Mouse (Mus musculus) heart, adult 2 months (tissue): Measurements from ENCODE around the gene Trem3. TPM values are rescaled to one million over a fixed set of nuclear protein-coding genes. Genes with fewer than 3 reads are reported as not detected.

Experiments used
- DNase-seq, 2 experiments: peaks; one replicate each; pipeline ENCODE4 v3.0.0; 2021
- H3K27ac ChIP-seq: fragments of 200-600 bp; 2 replicates; pipeline ENCODE4 v1.8.1; 2022
- H3K27me3 ChIP-seq: fragments of 200-500 bp; 2 replicates; pipeline ENCODE4 v1.6.1; 2012; ENCODE audit warnings: mild to moderate bottlenecking, low read length, inconsistent platforms, mixed read lengths; ENCODE audit not compliant: control insufficient read depth, insufficient read depth
- H3K36me3 ChIP-seq: fragments of 200-500 bp; 2 replicates; pipeline ENCODE4 v1.6.1; 2012; ENCODE audit warnings: low read length, inconsistent platforms; ENCODE audit not compliant: control insufficient read depth, insufficient read depth
- H3K4me1 ChIP-seq: fragments of 200-500 bp; 2 replicates; pipeline ENCODE4 v1.6.1; 2011; ENCODE audit warnings: low read length; ENCODE audit not compliant: control insufficient read depth, insufficient read depth
- H3K4me3 ChIP-seq: fragments of 200-600 bp; 2 replicates; pipeline ENCODE4 v1.8.1; 2022
- H3K79me2 ChIP-seq: fragments of 200-500 bp; replicated peaks from 2 replicates; pipeline ENCODE4 v1.6.1; 2012; ENCODE audit warnings: mild to moderate bottlenecking, inconsistent platforms, low read length, moderate library complexity, mixed read lengths; ENCODE audit not compliant: control insufficient read depth, insufficient read depth
- H3K9ac ChIP-seq: fragments of 200-500 bp; 2 replicates; pipeline ENCODE4 v1.6.1; 2012; ENCODE audit warnings: low read depth, mild to moderate bottlenecking, control low read depth, inconsistent platforms, low read length, mixed read lengths
- CTCF ChIP-seq: fragments of 200-600 bp; IDR thresholded peaks from 2 replicates; pipeline ENCODE4 v1.8.1; 2022; ENCODE audit warnings: antibody characterized with exemption, mild to moderate bottlenecking, moderate library complexity
- EP300 ChIP-seq: fragments of 200-500 bp; IDR thresholded peaks from 2 replicates; pipeline ENCODE4 v1.6.1; 2011; ENCODE audit warnings: low read depth, low read length, control low read depth; ENCODE audit not compliant: insufficient read depth
- POLR2A ChIP-seq: fragments of 200-500 bp; IDR thresholded peaks from 2 replicates; pipeline ENCODE4 v1.6.1; 2011; ENCODE audit warnings: mild to moderate bottlenecking, low read depth, low read length, control low read depth; ENCODE audit not compliant: insufficient read depth
- WGBS: fragments of 180-500 bp; shearing (Covaris S2); methylation state at CpG from one replicate; pipeline ENCODE4 v1.1.7; 2018; 5-methylcytosine and 5-hydroxymethylcytosine counted together
- intact Hi-C: fragments of 180-260 bp; cut with DNase I; formaldehyde crosslinking; loops from one replicate; pipeline ENCODE4 v1.15.1; 2025
- polyA plus RNA-seq: library from polyadenylated mRNA; depleted of rRNA; stranded (reverse); fragments of >200 nt; gene quantifications from 2 replicates; pipeline ENCODE4 v1.2.3, GENCODE M21; 2012
- total RNA-seq, 2 experiments: library from RNA; stranded (reverse); gene quantifications; 2 replicates each; pipeline ENCODE4 v1.2.3; 2021

Trem3 gene
- total and polyA plus RNA-seq, 3 experiments = 0.26 TPM; not detected in 2

- no peaks in the 10 kb centered on the region for H3K36me3 ChIP-seq
- H3K27ac ChIP-seq = no peak overlapping the region
- intact Hi-C loops = no loop called here
- no peaks in the 10 kb centered on the region for H3K4me1 ChIP-seq
- no peak overlapping the region for H3K9ac ChIP-seq
- TF ChIP-seq EP300 (no peak), POLR2A (no peak), CTCF (no peak)
- H3K27me3 ChIP-seq = no peaks in the 10 kb centered on the region
- DNase-seq = no peak
- whole genome bisulfite sequencing = 17% methylated on average over 3 of the region's 3 CpGs
- H3K79me2 ChIP-seq = no peaks in the 10 kb centered on the region
- H3K4me3 ChIP-seq = no peak overlapping the region
These were observed 34.1 kb downstream of the Trem3 start for GRCm38 (mm10) chr17:48281739-48282085.

GRCm38 (mm10) chr17:48286765-48287164 lies 39.2 kb downstream of the Trem3 start:
- Histone ChIP-seq H3K27me3 (no peaks in the 10 kb centered on the region), H3K27ac (no peak overlapping the region), H3K79me2 (no peaks in the 10 kb centered on the region), H3K4me1 (no peaks in the 10 kb centered on the region), H3K36me3 (no peaks in the 10 kb centered on the region), H3K9ac (no peak overlapping the region), H3K4me3 (no peak overlapping the region)
- intact Hi-C loops = no loop called here
- 36% methylated on average over 1 of the region's 1 CpGs for WGBS
- TF ChIP-seq EP300 (no peak), POLR2A (no peak), CTCF (peak; percentile 28)
- no peak for DNase-seq

GRCm38 (mm10) chr17:48287276-48287675 lies 39.7 kb downstream of the Trem3 start:
- Histone ChIP-seq H3K27ac (no peak overlapping the region), H3K4me3 (no peak overlapping the region), H3K27me3 (no peaks in the 10 kb centered on the region), H3K9ac (no peak overlapping the region), H3K4me1 (no peaks in the 10 kb centered on the region), H3K79me2 (no peaks in the 10 kb centered on the region), H3K36me3 (no peaks in the 10 kb centered on the region)
- WGBS = 57% methylated on average over 2 of the region's 2 CpGs
- TF ChIP-seq POLR2A (no peak), CTCF (peak; percentile 33)
- no peak for DNase-seq
- intact Hi-C loops = no loop called here

GRCm38 (mm10) chr17:48293500-48294194 lies 46.1 kb downstream of the Trem3 start:
- H3K9ac ChIP-seq = no peak overlapping the region
- DNase-seq = no peak
- no peaks in the 10 kb centered on the region for H3K36me3 ChIP-seq
- no peaks in the 10 kb centered on the region for H3K79me2 ChIP-seq
- H3K27ac ChIP-seq = no peak overlapping the region
- no peak overlapping the region for H3K4me3 ChIP-seq
- H3K27me3 ChIP-seq = no peaks in the 10 kb centered on the region
- H3K4me1 ChIP-seq = no peaks in the 10 kb centered on the region
- intact Hi-C loops = no loop called here
- TF ChIP-seq POLR2A (no peak), CTCF (no peak), EP300 (no peak)
- WGBS = 71% methylated on average over 5 of the region's 5 CpGs

GRCm38 (mm10) chr17:48299203-48299602 lies 51.6 kb downstream of the Trem3 start, which contains the start of gene Treml2:
TSS of gene Treml2 (plus strand) at chr17:48299498.
- no peak within 1 kb of the TSS for H3K27ac ChIP-seq

GRCm38 (mm10) chr17:48299756-48300155 lies 52.2 kb downstream of the Trem3 start:
- Histone ChIP-seq H3K27me3 (no peaks in the 10 kb centered on the region), H3K9ac (no peak overlapping the region), H3K36me3 (no peaks in the 10 kb centered on the region), H3K4me1 (no peaks in the 10 kb centered on the region), H3K27ac (no peak overlapping the region), H3K79me2 (no peaks in the 10 kb centered on the region), H3K4me3 (no peak overlapping the region)
- intact Hi-C loops = no loop called here
- no peak for DNase-seq
- WGBS = 53% methylated on average over 6 of the region's 7 CpGs
- no peak for TF ChIP-seq POLR2A
- no peak for TF ChIP-seq CTCF
- no peak for TF ChIP-seq EP300

More at GRCm38 (mm10) chr17:48299203-48299602, 51.6 kb downstream of the Trem3 start, which contains the start of gene Treml2:
- Histone ChIP-seq H3K36me3 (no peaks in the 10 kb centered on the region), H3K4me1 (no peaks in the 10 kb centered on the region), H3K27me3 (no peaks in the 10 kb centered on the region), H3K79me2 (no peaks in the 10 kb centered on the region), H3K4me3 (no peak within 1 kb of the TSS), H3K9ac (no peak within 1 kb of the TSS; the same call in 1 of the 2 replicates)
- intact Hi-C loops = no loop called here
- TF ChIP-seq EP300 (no peak), POLR2A (no peak), CTCF (no peak)
- DNase-seq = no peak
- WGBS = 27% methylated on average over 3 of the region's 4 CpGs
